Mouse (Mus musculus) embryo, embryonic 11 days (tissue): ENCODE results near the gene Med13.

Source experiments
- DNase-seq: peaks from one replicate; pipeline ENCODE4 v3.0.0-alpha.2; 2015

The Med13 gene

GRCm38 (mm10) chr11:86356854-86357788, at the start of gene Med13:
TSS of gene Med13 (minus strand) at chr11:86357602.
- peak; percentile 79 for DNase-seq

GRCm38 (mm10) chr11:86404590-86404989, 47.2 kb upstream of the Med13 start:
- no peak for DNase-seq

GRCm38 (mm10) chr11:86403845-86404244, 46.4 kb upstream of the Med13 start:
- DNase-seq = no peak

GRCm38 (mm10) chr11:86399241-86400107, 42.1 kb upstream of the Med13 start:
- no peak for DNase-seq

GRCm38 (mm10) chr11:86396950-86397594, 39.7 kb upstream of the Med13 start:
- no peak for DNase-seq

- DNase-seq = no peak
Measured at GRCm38 (mm10) chr11:86396518-86396917, 39.1 kb upstream of the Med13 start.

- DNase-seq = peak; percentile 81
Measured at GRCm38 (mm10) chr11:86395513-86396125, 38.2 kb upstream of the Med13 start.

- no peak for DNase-seq
Measured at GRCm38 (mm10) chr11:86395100-86395499, 37.7 kb upstream of the Med13 start.

- no peak for DNase-seq
Measured at GRCm38 (mm10) chr11:86391687-86392086, 34.3 kb upstream of the Med13 start.

GRCm38 (mm10) chr11:86390308-86390707, 32.9 kb upstream of the Med13 start:
- DNase-seq = no peak

- no peak for DNase-seq
Measured at GRCm38 (mm10) chr11:86389506-86389905, 32.1 kb upstream of the Med13 start.

GRCm38 (mm10) chr11:86388821-86389480, 31.5 kb upstream of the Med13 start:
- DNase-seq = no peak

GRCm38 (mm10) chr11:86387121-86387893, 29.9 kb upstream of the Med13 start:
- no peak for DNase-seq

GRCm38 (mm10) chr11:86386576-86386975, 29.2 kb upstream of the Med13 start:
- DNase-seq = no peak

- DNase-seq = no peak
Measured at GRCm38 (mm10) chr11:86385710-86386282, 28.4 kb upstream of the Med13 start.

- no peak for DNase-seq
Measured at GRCm38 (mm10) chr11:86384141-86384540, 26.7 kb upstream of the Med13 start.

- no peak for DNase-seq
Measured at GRCm38 (mm10) chr11:86382520-86383157, 25.2 kb upstream of the Med13 start.

GRCm38 (mm10) chr11:86381478-86382091, 24.2 kb upstream of the Med13 start:
- no peak for DNase-seq

GRCm38 (mm10) chr11:86380521-86381238, 23.3 kb upstream of the Med13 start:
- DNase-seq = no peak
